Mouse (Mus musculus) forebrain, embryonic 12.5 days (tissue): ENCODE results near the gene Nav2. TPM values are rescaled to one million over a fixed set of nuclear protein-coding genes. Genes with fewer than 3 reads are reported as not detected.
A peak's percentile ranks its signal among the peaks of the same experiment; 100 is the strongest.

Source experiments
- ATAC-seq: fragments of 200-750 bp; cut with Nextera tagmentation; 2 replicates; pipeline ENCODE4 v1.8.0; 2017; ENCODE audit warnings: moderate TSS enrichment; ENCODE audit not compliant: low FRiP score
- H3K27ac ChIP-seq: fragments of 300-500 bp; sonication (generic); 2 replicates; pipeline ENCODE4 v1.5.1; 2016; ENCODE audit warnings: mild to moderate bottlenecking
- H3K27me3 ChIP-seq: fragments of 300-500 bp; sonication (generic); 2 replicates; pipeline ENCODE4 v1.6.1; 2016; ENCODE audit warnings: mild to moderate bottlenecking
- H3K36me3 ChIP-seq: fragments of 300-500 bp; sonication (generic); replicated peaks from 2 replicates; pipeline ENCODE4 v1.6.1; 2016; ENCODE audit warnings: mild to moderate bottlenecking
- H3K4me1 ChIP-seq: fragments of 300-500 bp; sonication (generic); 2 replicates; pipeline ENCODE4 v1.6.1; 2016
- H3K4me2 ChIP-seq: fragments of 300-500 bp; sonication (generic); 2 replicates; pipeline ENCODE4 v1.6.1; 2016; ENCODE audit warnings: mild to moderate bottlenecking, moderate library complexity
- H3K4me3 ChIP-seq: fragments of 300-500 bp; sonication (generic); replicated peaks from 2 replicates; pipeline ENCODE4 v1.5.1; 2016; ENCODE audit warnings: mild to moderate bottlenecking
- H3K9ac ChIP-seq: fragments of 300-500 bp; sonication (generic); 2 replicates; pipeline ENCODE4 v1.6.1; 2016; ENCODE audit warnings: mild to moderate bottlenecking
- H3K9me3 ChIP-seq: fragments of 300-500 bp; sonication (generic); 2 replicates; pipeline ENCODE4 v1.6.1; 2016
- WGBS: fragments of 180-500 bp; shearing (Covaris S2); methylation state at CpG from one replicate; pipeline ENCODE4 v1.1.7; 2016; 5-methylcytosine and 5-hydroxymethylcytosine counted together
- polyA plus RNA-seq: library from polyadenylated mRNA; unstranded; fragments of >200 nt; fragmentation: Nextera tagmentation; extraction: Ambion mirVana; gene quantifications from 2 replicates; pipeline ENCODE4 v1.2.1, GENCODE M21; 2016

Nav2 gene
- polyA plus RNA-seq, 1 experiment from 2014 or later = 10.9 TPM

DNA sequence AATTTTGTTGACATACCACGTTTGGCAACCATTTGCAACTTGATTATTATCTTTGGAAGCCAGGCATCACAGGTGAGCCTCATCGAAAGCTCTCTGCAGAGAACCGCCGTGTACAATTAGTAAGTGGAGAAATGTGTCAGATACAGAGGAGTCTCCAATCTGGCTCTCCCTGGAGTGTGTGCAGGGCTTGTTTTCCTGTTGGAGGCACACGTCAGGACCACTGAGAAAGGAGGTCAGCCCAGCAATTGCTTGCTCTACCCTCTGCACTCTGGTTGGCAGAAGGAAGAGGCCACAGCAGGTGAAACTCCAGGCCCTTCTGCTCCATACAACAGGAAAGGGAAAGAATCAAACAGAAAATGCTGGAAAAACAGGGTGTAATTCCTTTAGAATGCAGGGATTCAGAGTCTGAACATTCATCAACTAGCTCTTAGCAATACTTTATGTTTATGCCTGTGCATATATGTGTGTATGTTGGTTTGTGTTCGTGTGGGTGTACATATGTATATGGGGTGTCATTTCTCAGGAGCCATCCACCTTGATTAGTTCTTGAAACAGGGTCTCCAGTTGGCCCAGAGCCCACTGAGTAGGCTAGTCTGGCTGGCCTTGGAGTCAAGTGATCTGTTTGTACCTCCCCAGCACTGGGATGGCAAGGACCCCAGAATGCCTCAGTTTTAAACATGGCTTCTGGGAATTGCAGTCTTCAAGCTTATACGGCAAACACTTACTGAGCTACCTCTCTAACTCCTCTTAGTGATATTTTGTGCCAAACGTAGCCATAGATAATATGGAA is 116.7 kb downstream of the Nav2 start:
- 83% methylated on average over 8 of the region's 8 CpGs for WGBS
- no peaks in the 10 kb centered on the region for H3K36me3 ChIP-seq
- no peak for ATAC-seq

DNA sequence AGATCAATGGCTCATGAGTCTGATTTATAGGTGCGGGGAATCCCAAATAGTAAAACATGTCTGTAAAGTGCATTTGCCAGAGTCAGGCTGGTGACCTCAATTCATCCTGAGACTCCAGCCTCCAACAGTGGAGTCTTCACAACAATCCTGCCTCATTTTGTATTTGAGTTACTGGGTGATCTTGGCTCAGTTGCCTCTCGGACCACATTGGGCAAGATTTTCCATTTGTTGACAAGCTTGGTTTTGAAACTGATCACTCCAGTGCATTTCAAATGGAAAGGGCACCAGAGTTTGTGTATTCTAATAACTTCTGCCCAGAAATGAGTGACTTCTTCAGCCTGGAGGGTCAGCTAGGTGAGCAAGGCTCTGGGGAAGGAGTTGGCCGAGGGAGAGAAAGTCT is 117.5 kb downstream of the Nav2 start:
- WGBS = 82% methylated on average over 3 of the region's 3 CpGs
- ATAC-seq = no peak
- Histone ChIP-seq H3K27ac (no peak overlapping the region), H3K4me3 (no peak overlapping the region), H3K4me2 (no peak overlapping the region), H3K27me3 (peaks cover 43% of the 10 kb centered on the region), H3K4me1 (peaks cover 13% of the 10 kb centered on the region), H3K36me3 (no peaks in the 10 kb centered on the region), H3K9me3 (no peaks in the 10 kb centered on the region), H3K9ac (no peak overlapping the region)

More for the DNA sequence above, 116.7 kb downstream of the Nav2 start:
- Histone ChIP-seq H3K27me3 (peaks cover 36% of the 10 kb centered on the region), H3K27ac (no peak overlapping the region), H3K4me1 (peaks cover 13% of the 10 kb centered on the region), H3K4me2 (no peak overlapping the region), H3K9ac (no peak overlapping the region), H3K4me3 (no peak overlapping the region), H3K9me3 (no peaks in the 10 kb centered on the region)

DNA sequence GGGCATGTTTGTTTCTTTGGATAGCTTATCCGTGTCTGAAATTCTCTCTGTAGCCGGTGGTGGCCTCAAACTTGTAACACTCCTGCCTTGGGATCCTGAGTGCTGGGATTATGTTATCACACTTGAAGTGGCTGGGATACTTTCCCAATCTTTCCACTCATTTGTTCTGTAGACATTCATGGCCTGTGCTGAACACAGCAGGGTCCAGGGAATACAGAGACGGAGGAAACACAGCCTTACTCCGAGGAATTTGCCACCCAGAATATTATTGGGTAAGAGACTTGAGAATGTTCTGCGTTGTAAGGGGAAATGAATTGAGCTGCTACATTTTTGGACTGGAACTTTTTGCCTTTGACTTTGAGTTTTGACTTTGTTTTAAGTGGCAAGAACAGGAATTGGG is 118.0 kb downstream of the Nav2 start:
- Histone ChIP-seq H3K4me2 (no peak overlapping the region), H3K9me3 (no peaks in the 10 kb centered on the region), H3K4me1 (peaks cover 13% of the 10 kb centered on the region), H3K9ac (no peak overlapping the region), H3K27me3 (peaks cover 47% of the 10 kb centered on the region), H3K27ac (no peak overlapping the region), H3K36me3 (no peaks in the 10 kb centered on the region), H3K4me3 (no peak overlapping the region)
- ATAC-seq = no peak
- WGBS = 57% methylated on average over 5 of the region's 5 CpGs

DNA sequence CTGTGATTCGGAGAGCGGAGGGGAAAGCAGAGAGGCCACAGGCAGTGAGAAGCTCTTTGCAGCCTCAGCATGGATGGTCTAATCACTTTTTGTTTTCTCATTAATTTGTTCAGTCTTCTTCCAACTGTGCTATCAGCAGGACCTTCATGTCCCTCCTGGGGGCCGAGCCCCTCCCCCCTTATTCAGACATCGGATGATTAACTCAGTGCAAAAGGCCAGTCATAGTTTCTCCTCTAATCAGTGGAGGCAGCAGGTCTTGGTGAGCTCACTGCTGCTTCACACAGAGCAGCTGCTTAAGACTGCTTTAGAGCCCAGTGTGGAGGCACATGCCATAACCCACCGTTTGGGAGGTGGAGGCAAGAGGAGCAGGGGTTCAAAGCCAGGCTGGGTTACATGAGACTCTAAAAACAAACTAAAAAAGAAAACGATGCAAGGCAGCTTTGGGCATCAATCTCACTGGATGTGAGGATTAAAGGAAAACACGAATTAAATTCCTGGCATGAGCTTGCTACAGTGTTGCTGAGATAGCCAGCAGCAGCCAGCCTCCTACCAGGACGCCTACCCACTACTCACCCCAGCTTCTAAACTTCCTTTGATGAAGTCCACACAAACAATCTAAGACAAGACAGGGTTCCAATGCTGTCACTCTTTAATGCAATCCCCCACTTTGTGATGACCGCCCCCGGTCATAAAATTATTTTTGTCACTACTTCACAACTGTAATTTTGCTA is 120.9 kb downstream of the Nav2 start:
- no peak overlapping the region for H3K4me3 ChIP-seq
- no peak overlapping the region for H3K9ac ChIP-seq
- H3K4me2 ChIP-seq = no peak overlapping the region
- H3K9me3 ChIP-seq = no peaks in the 10 kb centered on the region
- peaks cover 51% of the 10 kb centered on the region for H3K27me3 ChIP-seq
- peak; percentile 39; the same call in 1 of the 2 replicates for ATAC-seq
- H3K27ac ChIP-seq = no peak overlapping the region
- 30% methylated on average over 10 of the region's 10 CpGs for WGBS
- H3K36me3 ChIP-seq = no peaks in the 10 kb centered on the region
- peaks cover 13% of the 10 kb centered on the region for H3K4me1 ChIP-seq

DNA sequence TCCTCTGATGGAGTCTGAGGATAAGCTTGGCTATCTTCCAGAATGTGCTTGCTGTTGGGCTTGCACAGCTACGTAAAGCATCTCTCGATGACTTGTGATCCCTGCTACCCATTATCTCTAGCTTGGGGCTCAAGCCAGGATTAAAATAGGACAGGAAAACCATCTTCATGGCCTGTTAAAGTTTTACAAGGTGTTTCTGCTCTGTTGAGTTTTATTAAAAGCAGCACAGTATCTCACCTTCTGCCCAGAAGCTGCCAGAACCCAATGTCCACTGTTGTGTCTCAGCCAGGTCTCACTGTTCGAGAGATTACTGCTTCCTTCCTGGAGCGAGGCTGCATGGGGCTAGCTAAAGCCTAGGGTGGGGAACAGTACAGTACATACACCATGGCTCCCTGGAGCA is 123.7 kb downstream of the Nav2 start:
- H3K36me3 ChIP-seq = no peaks in the 10 kb centered on the region
- no peak overlapping the region for H3K4me3 ChIP-seq
- H3K4me2 ChIP-seq = no peak overlapping the region
- no peak overlapping the region for H3K27ac ChIP-seq
- no peak for ATAC-seq
- H3K27me3 ChIP-seq = peaks cover 44% of the 10 kb centered on the region
- no peaks in the 10 kb centered on the region for H3K9me3 ChIP-seq
- 89% methylated on average over 4 of the region's 4 CpGs for WGBS
- H3K4me1 ChIP-seq = peaks cover 13% of the 10 kb centered on the region
- no peak overlapping the region for H3K9ac ChIP-seq

DNA sequence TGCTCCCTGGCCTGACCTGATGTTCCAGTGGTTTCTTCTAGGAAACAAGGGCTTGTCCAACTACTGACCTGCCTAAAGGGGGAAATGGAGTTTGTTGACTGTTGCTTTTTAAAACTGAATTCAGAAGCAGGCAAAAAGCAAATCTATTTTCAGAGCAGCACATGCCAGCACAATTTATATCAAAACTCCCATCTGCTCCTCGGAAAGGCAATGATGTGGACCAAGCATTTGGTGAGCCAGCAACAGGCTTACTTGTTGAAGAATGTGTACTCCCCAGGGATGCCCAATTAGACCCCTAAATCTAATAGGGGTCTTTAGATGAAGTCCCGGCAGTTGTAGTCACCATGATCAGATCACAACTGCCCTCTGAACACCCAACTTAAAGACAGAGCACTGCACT is 125.7 kb downstream of the Nav2 start:
- Histone ChIP-seq H3K27ac (no peak overlapping the region), H3K9me3 (no peaks in the 10 kb centered on the region), H3K27me3 (peaks cover 29% of the 10 kb centered on the region), H3K4me3 (no peak overlapping the region), H3K9ac (no peak overlapping the region), H3K36me3 (no peaks in the 10 kb centered on the region), H3K4me2 (no peak overlapping the region), H3K4me1 (peaks cover 8% of the 10 kb centered on the region)
- no peak for ATAC-seq
- WGBS = 80% methylated on average over 2 of the region's 2 CpGs

DNA sequence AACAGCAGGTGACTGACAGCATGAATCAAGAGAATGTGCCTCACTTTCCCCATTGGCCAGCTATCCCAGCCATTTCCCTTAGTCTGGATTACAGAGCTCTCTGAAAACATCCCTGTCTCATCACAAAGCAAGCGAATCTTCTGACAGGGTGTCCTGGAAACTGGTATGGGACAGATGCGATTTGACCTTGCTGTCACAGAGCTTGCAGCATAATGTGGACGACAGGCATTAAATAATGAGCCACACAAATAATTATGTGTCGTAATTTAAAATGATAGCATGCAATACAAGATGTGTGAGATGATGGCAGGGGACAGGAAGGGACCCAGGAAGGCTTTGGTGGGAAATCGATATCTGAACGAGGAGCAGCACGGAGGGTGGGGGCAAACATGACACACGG is 131.6 kb downstream of the Nav2 start:
- Histone ChIP-seq H3K27me3 (peaks cover 9% of the 10 kb centered on the region; the same call in 1 of the 2 replicates), H3K9ac (no peak overlapping the region), H3K4me2 (no peak overlapping the region), H3K9me3 (no peaks in the 10 kb centered on the region), H3K27ac (no peak overlapping the region), H3K4me1 (peaks cover 32% of the 10 kb centered on the region), H3K36me3 (no peaks in the 10 kb centered on the region), H3K4me3 (no peak overlapping the region)
- no peak for ATAC-seq
- 87% methylated on average over 8 of the region's 8 CpGs for WGBS

DNA sequence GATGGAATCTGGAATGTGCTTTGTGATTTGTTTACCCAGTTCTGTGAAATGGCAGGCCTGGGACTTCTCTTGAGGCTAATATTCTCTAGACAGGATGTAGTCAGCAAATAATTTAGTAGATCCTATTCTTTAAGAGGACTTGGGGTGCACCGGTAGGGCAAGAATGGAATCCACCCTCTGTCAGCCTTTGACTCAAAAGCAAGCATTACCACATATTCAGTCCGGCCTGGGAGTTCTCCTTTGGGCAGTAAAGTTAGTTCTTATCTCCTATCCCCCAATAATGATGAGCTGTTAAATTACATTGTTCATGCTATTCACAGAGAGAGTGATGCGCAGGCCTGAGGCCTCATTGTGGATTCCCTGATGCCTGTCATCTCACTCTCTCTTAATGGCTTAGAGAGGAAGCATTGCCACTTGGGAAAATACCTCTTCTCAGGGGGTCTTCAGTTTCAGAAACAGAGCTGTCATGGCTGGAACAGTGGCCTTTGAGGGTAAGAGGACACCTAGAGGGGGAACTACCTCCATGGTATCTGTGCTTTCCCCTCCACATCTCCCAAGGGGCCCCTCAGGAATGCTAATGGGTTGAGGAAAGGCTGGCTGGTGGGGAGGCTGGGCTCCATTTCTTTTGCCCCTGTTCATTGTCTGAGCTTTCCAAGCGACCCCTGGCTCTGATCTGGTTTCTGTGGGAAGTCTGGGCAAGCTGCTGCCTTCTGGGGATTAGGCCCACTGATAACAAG is 133.0 kb downstream of the Nav2 start:
- H3K4me2 ChIP-seq = no peak overlapping the region
- H3K4me3 ChIP-seq = no peak overlapping the region
- no peaks in the 10 kb centered on the region for H3K36me3 ChIP-seq
- no peak overlapping the region for H3K9ac ChIP-seq
- peaks cover 12% of the 10 kb centered on the region; the same call in 1 of the 2 replicates for H3K27me3 ChIP-seq
- 55% methylated on average over 4 of the region's 4 CpGs for WGBS
- no peak overlapping the region for H3K27ac ChIP-seq
- ATAC-seq = no peak
- H3K9me3 ChIP-seq = no peaks in the 10 kb centered on the region
- peaks cover 40% of the 10 kb centered on the region for H3K4me1 ChIP-seq

DNA sequence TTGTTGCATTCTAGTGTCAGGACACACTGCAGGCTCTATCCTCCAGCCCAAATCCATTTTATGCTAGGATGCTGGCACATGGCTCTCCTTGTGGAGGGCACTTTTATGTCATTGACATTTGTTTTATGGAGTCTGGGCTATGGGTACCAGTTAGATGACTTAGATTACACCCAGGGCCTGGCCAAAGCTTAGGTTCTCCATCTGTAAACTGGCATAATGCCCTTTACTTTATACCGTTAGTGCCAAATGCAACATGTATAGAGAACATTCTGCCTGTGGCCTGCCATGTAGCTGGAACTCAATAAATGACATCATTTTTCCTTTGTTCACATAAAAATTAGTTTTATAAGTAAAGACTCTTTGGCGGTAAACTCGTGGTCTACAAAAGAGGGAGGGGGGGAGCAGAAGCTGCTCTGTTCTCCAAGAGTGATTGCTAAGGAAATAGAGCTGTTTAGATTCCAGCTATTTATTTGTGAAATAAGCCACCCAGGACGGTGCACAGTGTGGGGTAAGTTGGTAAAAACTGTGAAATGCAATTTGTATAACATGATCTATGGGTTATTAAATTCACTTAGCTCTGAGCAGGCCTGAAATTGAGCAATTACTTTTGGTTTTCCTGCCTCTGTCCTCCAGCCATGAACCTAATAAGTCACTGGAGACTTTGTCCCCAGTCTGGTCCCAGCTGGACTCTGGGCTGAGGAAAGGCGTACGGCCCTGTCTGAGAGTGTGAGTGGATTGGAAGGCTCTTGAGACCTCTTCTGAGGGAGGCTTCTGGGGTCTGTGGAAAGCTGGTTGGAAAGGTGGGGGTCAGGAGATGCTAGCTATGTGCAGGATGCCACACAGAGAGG is 137.2 kb downstream of the Nav2 start:
- peaks cover 55% of the 10 kb centered on the region for H3K4me1 ChIP-seq
- no peak for ATAC-seq
- peaks cover 35% of the 10 kb centered on the region for H3K27me3 ChIP-seq
- WGBS = 83% methylated on average over 6 of the region's 6 CpGs
- no peaks in the 10 kb centered on the region for H3K9me3 ChIP-seq
- H3K27ac ChIP-seq = no peak overlapping the region
- no peak overlapping the region for H3K4me2 ChIP-seq
- H3K4me3 ChIP-seq = no peak overlapping the region
- H3K9ac ChIP-seq = no peak overlapping the region
- no peaks in the 10 kb centered on the region for H3K36me3 ChIP-seq

DNA sequence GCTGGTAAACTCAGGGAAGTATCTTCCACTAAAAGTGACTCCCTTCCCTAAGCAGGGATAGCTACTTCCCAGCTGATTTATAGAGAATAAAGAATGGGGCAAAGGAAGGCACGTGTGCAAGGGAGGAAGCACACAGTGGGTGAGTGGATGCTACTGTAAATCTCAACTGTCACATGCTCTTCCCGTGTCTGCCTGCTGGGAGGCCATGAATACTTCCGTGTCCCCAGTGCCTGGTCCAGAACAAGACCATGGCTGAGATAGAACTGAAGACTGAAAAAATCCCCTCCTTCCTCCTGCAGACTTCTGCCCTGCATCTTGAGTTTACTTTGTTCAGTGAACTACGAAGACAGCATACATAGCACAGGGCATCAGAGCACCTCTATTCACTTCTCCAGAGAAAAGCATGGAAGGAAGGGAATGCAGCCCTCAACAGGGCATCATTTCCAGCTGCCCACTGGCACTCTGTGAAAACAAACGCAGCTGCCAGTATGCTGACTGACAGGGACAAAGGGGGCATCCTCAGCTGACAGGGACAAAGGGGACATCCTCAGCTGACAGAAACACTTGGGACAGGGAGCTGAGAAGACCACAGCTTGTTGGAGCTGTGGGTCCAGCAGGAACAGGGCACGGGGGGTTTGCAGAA is 138.0 kb downstream of the Nav2 start:
- peaks cover 53% of the 10 kb centered on the region for H3K4me1 ChIP-seq
- H3K4me3 ChIP-seq = no peak overlapping the region
- no peak overlapping the region for H3K27ac ChIP-seq
- H3K4me2 ChIP-seq = no peak overlapping the region
- peaks cover 35% of the 10 kb centered on the region for H3K27me3 ChIP-seq
- no peaks in the 10 kb centered on the region for H3K9me3 ChIP-seq
- no peaks in the 10 kb centered on the region for H3K36me3 ChIP-seq
- ATAC-seq = no peak
- 74% methylated on average over 6 of the region's 6 CpGs for WGBS
- no peak overlapping the region for H3K9ac ChIP-seq

DNA sequence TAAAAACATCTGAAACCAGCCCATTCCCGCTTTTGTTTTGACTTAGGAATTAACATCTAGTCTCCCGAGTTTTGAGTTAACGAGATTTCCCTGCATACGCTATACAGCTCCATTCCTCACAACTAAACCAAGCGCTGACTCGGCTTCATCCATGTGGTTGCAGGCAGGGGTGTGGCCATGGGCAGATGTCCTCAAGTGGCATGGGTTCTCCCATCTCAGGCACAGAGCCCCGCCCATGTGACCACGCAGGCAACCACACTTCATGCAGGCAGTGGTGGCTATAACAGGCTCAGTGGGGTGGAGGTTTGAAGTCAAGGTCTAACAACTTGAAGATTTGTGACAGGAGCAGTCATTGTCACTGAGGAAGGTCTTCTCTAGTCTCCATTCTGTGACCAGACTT is 138.8 kb downstream of the Nav2 start:
- Histone ChIP-seq H3K27me3 (peaks cover 35% of the 10 kb centered on the region), H3K4me1 (peaks cover 52% of the 10 kb centered on the region)

More for the DNA sequence above, 138.8 kb downstream of the Nav2 start:
- WGBS = 50% methylated on average over 8 of the region's 8 CpGs
- no peak overlapping the region for H3K4me2 ChIP-seq
- H3K9ac ChIP-seq = no peak overlapping the region
- H3K4me3 ChIP-seq = no peak overlapping the region
- no peaks in the 10 kb centered on the region for H3K36me3 ChIP-seq
- H3K27ac ChIP-seq = no peak overlapping the region
- no peaks in the 10 kb centered on the region for H3K9me3 ChIP-seq
- ATAC-seq = 0 out of 2 replicates have a peak, but pooled peaks have one; percentile 41
